Mouse (Mus musculus) bone marrow, adult 2 months (tissue): Measurements from ENCODE around the gene Acox3.

Experiments
- CTCF ChIP-seq: fragments of 200-500 bp; IDR thresholded peaks from 2 replicates; pipeline ENCODE4 v1.5.1; 2011; ENCODE audit warnings: low read length, control low read depth; ENCODE audit not compliant: control insufficient read depth, insufficient read depth
- POLR2A ChIP-seq: fragments of 200-500 bp; IDR thresholded peaks from 2 replicates; pipeline ENCODE4 v1.6.1; 2011; ENCODE audit warnings: low read depth, mild to moderate bottlenecking, control low read depth, low read length, borderline replicate concordance; ENCODE audit not compliant: control insufficient read depth

DNA sequence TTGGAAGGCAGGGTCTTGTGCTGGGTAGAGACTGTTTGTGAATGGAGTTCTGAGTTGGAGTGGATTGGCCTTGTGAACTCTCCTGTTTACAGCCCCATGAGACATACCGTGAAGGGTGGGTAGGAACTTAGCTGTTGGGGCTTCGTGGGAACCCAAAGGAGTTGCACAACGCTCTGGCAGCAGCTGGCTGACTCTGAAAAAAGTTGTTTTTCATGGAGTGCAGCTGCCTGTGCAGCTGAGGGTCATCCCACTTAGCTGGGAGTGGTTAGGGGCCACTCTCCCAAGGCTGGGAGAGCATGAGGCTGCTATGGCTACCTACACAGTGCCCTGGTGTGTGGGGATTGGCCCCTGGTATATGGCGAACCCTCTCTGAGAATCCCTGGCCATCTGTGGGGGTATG, 64.7 kb downstream of the Acox3 start:
- no peak for TF ChIP-seq POLR2A
- no peak for TF ChIP-seq CTCF
